Mouse (Mus musculus): ENCODE data around the gene Slc41a2. TPM values are rescaled to one million over a fixed set of nuclear protein-coding genes. Genes with fewer than 3 reads are reported as not detected.

Gene Slc41a2
- polyA plus RNA-seq, 1 experiment from 2014 or later, result 11.1 TPM

GRCm38 (mm10) chr10:83186984-83187383 lies 150.7 kb downstream of the Slc41a2 start:
- no peaks in the 10 kb centered on the region for H3K9me3 ChIP-seq
- no peak overlapping the region for H3K4me3 ChIP-seq
- H3K36me3 ChIP-seq (replicated peaks), result no peaks in the 10 kb centered on the region
- peaks cover 22% of the 10 kb centered on the region for H3K4me1 ChIP-seq
- no peaks in the 10 kb centered on the region for H3K27me3 ChIP-seq (replicated peaks)
- ATAC-seq (replicated peaks), result no peak
- WGBS, result 72% methylated on average over 5 of the region's 5 CpGs
- no peak overlapping the region for H3K9ac ChIP-seq
- H3K4me2 ChIP-seq, result no peak overlapping the region
- no peak overlapping the region for H3K27ac ChIP-seq

GRCm38 (mm10) chr10:83186167-83186566 lies 151.5 kb downstream of the Slc41a2 start:
- no peaks in the 10 kb centered on the region for H3K27me3 ChIP-seq (replicated peaks)
- WGBS, result 86% methylated on average over 8 of the region's 8 CpGs

GRCm38 (mm10) chr10:83185121-83185520 lies 152.6 kb downstream of the Slc41a2 start:
- no peaks in the 10 kb centered on the region for H3K36me3 ChIP-seq (replicated peaks)
- H3K27me3 ChIP-seq (replicated peaks), result no peaks in the 10 kb centered on the region
- no peak overlapping the region for H3K4me3 ChIP-seq
- H3K4me2 ChIP-seq, result no peak overlapping the region
- ATAC-seq (replicated peaks), result 0 out of 2 replicates have a peak, but pooled peaks have one; percentile 18
- 68% methylated on average over 6 of the region's 6 CpGs for WGBS
- no peak overlapping the region for H3K9ac ChIP-seq
- no peaks in the 10 kb centered on the region for H3K9me3 ChIP-seq
- peak overlapping the region; percentile 57 for H3K27ac ChIP-seq
- H3K4me1 ChIP-seq, result peaks cover 22% of the 10 kb centered on the region

More at GRCm38 (mm10) chr10:83186167-83186566, 151.5 kb downstream of the Slc41a2 start:
- Histone ChIP-seq H3K9me3 (no peaks in the 10 kb centered on the region), H3K4me2 (no peak overlapping the region), H3K27ac (no peak overlapping the region), H3K9ac (no peak overlapping the region), H3K4me3 (no peak overlapping the region), H3K36me3 (replicated peaks) (no peaks in the 10 kb centered on the region), H3K4me1 (peaks cover 22% of the 10 kb centered on the region)
- no peak for ATAC-seq (replicated peaks)

- Histone ChIP-seq H3K9ac (no peak overlapping the region), H3K27ac (peak overlapping the region; percentile 57), H3K4me1 (peaks cover 22% of the 10 kb centered on the region), H3K27me3 (replicated peaks) (no peaks in the 10 kb centered on the region), H3K36me3 (replicated peaks) (no peaks in the 10 kb centered on the region), H3K4me2 (no peak overlapping the region), H3K4me3 (no peak overlapping the region), H3K9me3 (no peaks in the 10 kb centered on the region)
- peak; percentile 34 for ATAC-seq (replicated peaks)
- WGBS, result 49% methylated on average over 7 of the region's 7 CpGs
Observed at GRCm38 (mm10) chr10:83184480-83185069, 153.1 kb downstream of the Slc41a2 start.

- no peak for ATAC-seq (replicated peaks)
- Histone ChIP-seq H3K4me3 (no peak overlapping the region), H3K4me2 (no peak overlapping the region), H3K36me3 (replicated peaks) (no peaks in the 10 kb centered on the region), H3K27me3 (replicated peaks) (no peaks in the 10 kb centered on the region), H3K27ac (peak overlapping the region; percentile 57), H3K9ac (no peak overlapping the region), H3K9me3 (no peaks in the 10 kb centered on the region), H3K4me1 (peaks cover 22% of the 10 kb centered on the region)
- WGBS, result 79% methylated on average over 12 of the region's 12 CpGs
Observed at GRCm38 (mm10) chr10:83183634-83184479, 153.8 kb downstream of the Slc41a2 start.

GRCm38 (mm10) chr10:83182573-83182960 lies 155.1 kb downstream of the Slc41a2 start:
- ATAC-seq (replicated peaks), result no peak
- Histone ChIP-seq H3K4me1 (peaks cover 22% of the 10 kb centered on the region), H3K4me3 (no peak overlapping the region), H3K4me2 (no peak overlapping the region), H3K36me3 (replicated peaks) (no peaks in the 10 kb centered on the region), H3K9me3 (no peaks in the 10 kb centered on the region), H3K27ac (no peak overlapping the region), H3K9ac (no peak overlapping the region), H3K27me3 (replicated peaks) (no peaks in the 10 kb centered on the region)
- 29% methylated on average over 8 of the region's 8 CpGs for WGBS

- no peak overlapping the region for H3K27ac ChIP-seq
- WGBS, result 65% methylated on average over 15 of the region's 15 CpGs
- H3K4me1 ChIP-seq, result peaks cover 22% of the 10 kb centered on the region
- no peak overlapping the region for H3K4me2 ChIP-seq
- H3K27me3 ChIP-seq (replicated peaks), result no peaks in the 10 kb centered on the region
- no peaks in the 10 kb centered on the region for H3K9me3 ChIP-seq
- no peak overlapping the region for H3K4me3 ChIP-seq
- no peak overlapping the region for H3K9ac ChIP-seq
- H3K36me3 ChIP-seq (replicated peaks), result no peaks in the 10 kb centered on the region
- no peak for ATAC-seq (replicated peaks)
Observed at GRCm38 (mm10) chr10:83181831-83182572, 155.7 kb downstream of the Slc41a2 start.

Other genes with a start within 250 kb of the Slc41a2 start
- gene D10Wsu102e, start 22.3 kb upstream of the Slc41a2 start, polyA plus RNA-seq (2015; fragmentation: Nextera tagmentation; extraction: Ambion mirVana), result 0.91 and 0.98 TPM in 2 replicates
- 17.0 and 18.7 TPM in 2 replicates for gene Aldh1l2, start 196.3 kb upstream of the Slc41a2 start, polyA plus RNA-seq (2015; fragmentation: Nextera tagmentation; extraction: Ambion mirVana)
- gene Washc4, start 205.9 kb upstream of the Slc41a2 start, polyA plus RNA-seq (2015; fragmentation: Nextera tagmentation; extraction: Ambion mirVana), result 28.1 and 30.1 TPM in 2 replicates

Measured in midbrain, embryonic 15.5 days (tissue).